Mouse (Mus musculus) lung, adult 2 months (tissue): ENCODE results near the gene Tssk4.

Experiments used
- CTCF ChIP-seq: fragments of 200-500 bp; IDR thresholded peaks from 2 replicates; pipeline ENCODE4 v1.5.1; 2011; ENCODE audit warnings: mild to moderate bottlenecking, low read length, control low read depth; ENCODE audit not compliant: insufficient read depth
- POLR2A ChIP-seq: fragments of 200-500 bp; IDR thresholded peaks from 2 replicates; pipeline ENCODE4 v1.6.1; 2011; ENCODE audit warnings: low read depth, mild to moderate bottlenecking, control low read depth, low read length, borderline replicate concordance; ENCODE audit errors: extremely low read depth

- TF ChIP-seq CTCF, result no peak
- no peak for TF ChIP-seq POLR2A
Measured at GRCm38 (mm10) chr14:55649884-55650283, at the start of gene Tssk4.
